In genomic region chr3:67564731-67565357, GRCm38 (mm10) we compare ENCODE assay signal across 8 mouse cellular contexts. TPM values are rescaled to one million over a fixed set of nuclear protein-coding genes. Genes with fewer than 3 reads are reported as not detected.
A peak's percentile ranks its signal among the peaks of the same experiment; 100 is the strongest.
DNase-seq lines count a peak whose midpoint lies in the region; ATAC-seq and TF ChIP-seq lines count a peak whose summit lies in the region.

No protein-coding gene starts in this region.

- H3K27ac ChIP-seq in kidney, postnatal 0 days, result no peak overlapping the region
- H3K27ac ChIP-seq in MEL (ENCODE audit: control insufficient read depth, low read depth, low read length), result no peak overlapping the region
- H3K27ac ChIP-seq in cortical plate, adult 2 months (ENCODE audit: insufficient read depth, low read length), result no peak overlapping the region

- peak; percentile 63 for DNase-seq in kidney, postnatal 0 days (ENCODE audit: low spot score)
- DNase-seq in kidney, adult 11 months, result no peak
- peak; percentile 27 for DNase-seq in MEL (ENCODE audit: low read depth, low spot score)
- DNase-seq in thymus, adult 18-20 months, result no peak
- DNase-seq in natural killer cell, adult 2 months (ENCODE audit: low spot score in 2 of 2), result no peak

- TF ChIP-seq CTCF in kidney, postnatal 0 days (IDR thresholded peaks at IDR 0.05; ENCODE audit: low read depth), result peak; percentile 67
- TF ChIP-seq CTCF in MEL (IDR thresholded peaks at IDR 0.05 in 2 of 3, conservative IDR thresholded peaks at IDR 0.05 in 1 of 3; ENCODE audit: control insufficient read depth in 1 of 3, insufficient read depth in 1 of 3, low read depth in 2 of 3, low read length in 3 of 3, poor library complexity in 1 of 3, severe bottlenecking in 1 of 3), result peak in 2 of 3 experiments; percentile 26 to 38; a peak in 3 of 6 replicates
- peak; percentile 59 for TF ChIP-seq CTCF in cortical plate, adult 2 months (IDR thresholded peaks at IDR 0.05; ENCODE audit: extremely low read depth, insufficient read depth, low read length)

- no peak overlapping the region for H3K4me2 ChIP-seq in kidney, postnatal 0 days (ENCODE audit: low read length)

- TF ChIP-seq EP300 in MEL (IDR thresholded peaks at IDR 0.05; ENCODE audit: low read depth in 1 of 2, low read length in 2 of 2), result no peak

- H3K9me3 ChIP-seq in kidney, postnatal 0 days (replicated peaks; ENCODE audit: low read length), result no peaks in the 10 kb centered on the region
- H3K9me3 ChIP-seq in MEL (replicated peaks; ENCODE audit: insufficient read depth, low read length), result no peaks in the 10 kb centered on the region

- peaks cover 6% of the 10 kb centered on the region for H3K27me3 ChIP-seq in kidney, postnatal 0 days (ENCODE audit: insufficient read depth, low read length)
- peaks cover under 1 to 2% of the 10 kb centered on the region in 2 experiments; a peak in 3 of 4 replicates for H3K27me3 ChIP-seq in MEL (ENCODE audit: control insufficient read depth in 1 of 2, insufficient read depth in 2 of 2, low read length in 2 of 2)

- peak; percentile 40 for TF ChIP-seq RAD21 in MEL (IDR thresholded peaks at IDR 0.05; ENCODE audit: low read depth, low read length)

- H3K9ac ChIP-seq in kidney, postnatal 0 days (ENCODE audit: low read depth, low read length), result no peak overlapping the region
- H3K9ac ChIP-seq in MEL (ENCODE audit: control insufficient read depth, low read depth, low read length, poor library complexity, severe bottlenecking), result no peak overlapping the region

- H3K4me1 ChIP-seq in kidney, postnatal 0 days (replicated peaks; ENCODE audit: insufficient read depth, low read length), result no peaks in the 10 kb centered on the region
- peaks cover 0 to 6% of the 10 kb centered on the region in 2 experiments; a peak in 3 of 4 replicates for H3K4me1 ChIP-seq in MEL (ENCODE audit: control insufficient read depth in 1 of 2, insufficient read depth in 2 of 2, low read length in 2 of 2)
- H3K4me1 ChIP-seq in cortical plate, adult 2 months (ENCODE audit: control insufficient read depth, insufficient read depth, low read length), result no peaks in the 10 kb centered on the region

- WGBS in kidney, postnatal 0 days, result 59% methylated on average over 5 of the region's 5 CpGs

- H3K36me3 ChIP-seq in kidney, postnatal 0 days (ENCODE audit: insufficient read depth, low read length), result no peaks in the 10 kb centered on the region
- no peaks in the 10 kb centered on the region; a peak in 1 of 4 replicates for H3K36me3 ChIP-seq in MEL (ENCODE audit: control insufficient read depth in 1 of 2, insufficient read depth in 2 of 2, low read length in 2 of 2)

- no peak for TF ChIP-seq POLR2A in MEL (IDR thresholded peaks at IDR 0.05; ENCODE audit: control insufficient read depth in 1 of 2, insufficient read depth in 1 of 2, low read depth in 1 of 2, low read length in 2 of 2, poor library complexity in 1 of 2)
- TF ChIP-seq POLR2A in cortical plate, adult 2 months (IDR thresholded peaks at IDR 0.05; ENCODE audit: extremely low read depth, insufficient read depth, low read length), result no peak

- no peak overlapping the region for H3K4me3 ChIP-seq in kidney, postnatal 0 days (replicated peaks; ENCODE audit: low read depth, low read length)
- H3K4me3 ChIP-seq in MEL (ENCODE audit: control insufficient read depth in 1 of 2, insufficient read depth in 1 of 2, low read depth in 2 of 2, low read length in 2 of 2), result no peak overlapping the region
- no peak overlapping the region for H3K4me3 ChIP-seq in cortical plate, adult 2 months (ENCODE audit: insufficient read depth, low read length)

- H3K79me2 ChIP-seq in MEL (ENCODE audit: control insufficient read depth, insufficient read depth, low read length, poor library complexity), result no peaks in the 10 kb centered on the region

- no peak for ATAC-seq in kidney, postnatal 0 days (replicated peaks; ENCODE audit: low FRiP score, low read depth)
- ATAC-seq in megakaryocyte progenitor cell, adult 5-6 weeks (replicated peaks; ENCODE audit: poor library complexity), result peak; percentile 59
- no peak; the same call in 1 of the 2 replicates for ATAC-seq in megakaryocyte-erythroid progenitor cell, adult 5-6 weeks (replicated peaks; ENCODE audit: low FRiP score, low TSS enrichment, poor library complexity, severe bottlenecking)

TF ChIP-seq in MEL, 35 proteins besides CTCF, POLR2A, EP300 and RAD21:
- TF ChIP-seq KAT2A (conservative IDR thresholded peaks at IDR 0.05; ENCODE audit: low read depth, low read length) (no peak), TAL1 (IDR thresholded peaks at IDR 0.05; ENCODE audit: low read length) (no peak), MYB (IDR thresholded peaks at IDR 0.05; ENCODE audit: low read depth, low read length) (no peak), SMC3 (IDR thresholded peaks at IDR 0.05; ENCODE audit: low read depth, low read length) (peak; percentile 25), MAFK (IDR thresholded peaks at IDR 0.05; ENCODE audit: borderline replicate concordance, low read depth, low read length) (no peak), HCFC1 (IDR thresholded peaks at IDR 0.05; ENCODE audit: low read depth, low read length) (no peak), SIN3A (IDR thresholded peaks at IDR 0.05; ENCODE audit: low read length) (no peak), TCF12 (IDR thresholded peaks at IDR 0.05; ENCODE audit: low read depth, low read length) (no peak), MAX (IDR thresholded peaks at IDR 0.05; ENCODE audit: low read length) (no peak), ZC3H11A (IDR thresholded peaks at IDR 0.05; ENCODE audit: low read depth, low read length) (0 out of 2 replicates have a peak, but pooled peaks have one; percentile 8)

RNA-seq across cellular contexts. Expression of gene Mfsd1, which starts 17.7 kb away (rescaled TPM):
- polyA plus RNA-seq in kidney, postnatal 0 days (2015; fragmentation: Nextera tagmentation; extraction: Ambion mirVana), result 103 and 111 TPM in 2 replicates
- 39.6 and 39.7 TPM in 2 replicates for total RNA-seq in MEL (2012; rRNA removed)
- 10 to 100 TPM in 1 of 2 experiments, not detected in 1; 36.2 TPM for polyA plus RNA-seq in MEL (2012; ENCODE audit: insufficient read depth in 1 of 2, insufficient read length in 2 of 2, low read depth in 1 of 2, low replicate concordance in 2 of 2, missing spikeins in 1 of 2)
- polyA plus RNA-seq in cortical plate, adult 2 months (2012; rRNA removed), result 23.5 and 24.5 TPM in 2 replicates
- 66.5 and 77.0 TPM in 2 replicates for total RNA-seq in megakaryocyte progenitor cell, adult 5-6 weeks (2015)
- 177 and 181 TPM in 2 replicates for total RNA-seq in megakaryocyte progenitor cell, adult 5-6 weeks (2017)
- total RNA-seq in megakaryocyte-erythroid progenitor cell, adult 5-6 weeks (2014; fragmentation: Nextera tagmentation), result 24.4 and 25.0 TPM in 2 replicates
- 120 and 133 TPM in 2 replicates for total RNA-seq in megakaryocyte-erythroid progenitor cell, adult 5-6 weeks (2017)

RNA-seq across cellular contexts. Expression of gene Rarres1, which starts 49.5 kb away (rescaled TPM):
- 6.7 and 7.6 TPM in 2 replicates for polyA plus RNA-seq in kidney, postnatal 0 days (2015; fragmentation: Nextera tagmentation; extraction: Ambion mirVana)
- total RNA-seq in MEL (2012; rRNA removed), result not detected in 2 replicates
- polyA plus RNA-seq in MEL (2012; ENCODE audit: insufficient read depth in 1 of 2, insufficient read length in 2 of 2, low read depth in 1 of 2, low replicate concordance in 2 of 2, missing spikeins in 1 of 2), result not detected
- polyA plus RNA-seq in cortical plate, adult 2 months (2012; rRNA removed), result 1.0 and 1.3 TPM in 2 replicates
- 0.47 TPM in 1 of 2 replicates, not detected in the other for total RNA-seq in megakaryocyte progenitor cell, adult 5-6 weeks (2015)
- not detected in 2 replicates for total RNA-seq in megakaryocyte progenitor cell, adult 5-6 weeks (2017)
- total RNA-seq in megakaryocyte-erythroid progenitor cell, adult 5-6 weeks (2014; fragmentation: Nextera tagmentation), result not detected in 2 replicates
- total RNA-seq in megakaryocyte-erythroid progenitor cell, adult 5-6 weeks (2017), result not detected in 2 replicates

Comparison
In these comparisons a context has a peak if more than half of its experiments do, and no peak if none do; other contexts are left out.
1. DNase-seq: peak in kidney, postnatal 0 days (single experiment) and MEL (single experiment); none in kidney, adult 11 months (single experiment), thymus, adult 18-20 months (0 of 2) and natural killer cell, adult 2 months (0 of 2).
2. Peak in every context shown above with its lines, with median percentiles within 50 percentile points of each other: CTCF ChIP-seq.